Mouse (Mus musculus) left cerebral cortex, postnatal 25 days (tissue): ENCODE results near the gene Setd7. TPM values are rescaled to one million over a fixed set of nuclear protein-coding genes. Genes with fewer than 3 reads are reported as not detected.
"Not testable (repeated sequence)": the region's sequence is repeated elsewhere in the genome, so short reads cannot be mapped to it uniquely, and the experiment has no call there.

Experiments
- DNase-seq, 2 experiments: peaks; one replicate each; pipeline ENCODE4 v3.0.0; 2022; ENCODE audit warnings: low spot score in 2 of 2, mixed read lengths in 1 of 2
- intact Hi-C: fragments of 180-260 bp; cut with DNase I; formaldehyde crosslinking; loops from one replicate; pipeline ENCODE4 v1.15.1; 2025
- total RNA-seq, 2 experiments: library from RNA; stranded (reverse); gene quantifications; 2 replicates each; pipeline ENCODE4 v1.2.3; 2021

The Setd7 gene
- total RNA-seq: 100 to 1,000 TPM; 135 to 139 TPM

GRCm38 (mm10) chr3:51560511-51561108, at the start of gene Setd7:
Gene Setd7, minus strand, starts transcription at chr3:51560879.
- peak; percentile 79 to 82 for DNase-seq
- intact Hi-C loops: loop anchor here (2.0 to 5.0 kb wide), 3 partner anchors 48 to 542 kb away; no protein-coding TSS in a partner anchor

GRCm38 (mm10) chr3:51604489-51604888, 43.8 kb upstream of the Setd7 start:
- no peak for DNase-seq

GRCm38 (mm10) chr3:51603705-51604291, 43.1 kb upstream of the Setd7 start:
- peak; percentile 82 to 83 for DNase-seq
- intact Hi-C loops: no loop called here

More at GRCm38 (mm10) chr3:51604489-51604888, 43.8 kb upstream of the Setd7 start:
- intact Hi-C loops: no loop called here

- intact Hi-C loops: no loop called here
- DNase-seq: no peak
These were observed 40.8 kb upstream of the Setd7 start for GRCm38 (mm10) chr3:51601461-51601860.

GRCm38 (mm10) chr3:51600728-51601127, 40.0 kb upstream of the Setd7 start:
- no peak for DNase-seq
- intact Hi-C loops: no loop called here

- intact Hi-C loops: no loop called here
- DNase-seq: no peak
These were observed 38.5 kb upstream of the Setd7 start for GRCm38 (mm10) chr3:51599057-51599630.

- no peak for DNase-seq
- intact Hi-C loops: no loop called here
These were observed 35.9 kb upstream of the Setd7 start for GRCm38 (mm10) chr3:51596538-51596937.

GRCm38 (mm10) chr3:51593506-51593905, 32.8 kb upstream of the Setd7 start:
- intact Hi-C loops: no loop called here
- DNase-seq: no peak

GRCm38 (mm10) chr3:51591591-51591990, 30.9 kb upstream of the Setd7 start:
- intact Hi-C loops: no loop called here

GRCm38 (mm10) chr3:51590207-51590892, 29.7 kb upstream of the Setd7 start:
- intact Hi-C loops: no loop called here

More at GRCm38 (mm10) chr3:51591591-51591990, 30.9 kb upstream of the Setd7 start:
- no peak for DNase-seq

GRCm38 (mm10) chr3:51587697-51588262, 27.1 kb upstream of the Setd7 start:
- DNase-seq: no peak
- intact Hi-C loops: no loop called here

More at GRCm38 (mm10) chr3:51590207-51590892, 29.7 kb upstream of the Setd7 start:
- DNase-seq: no peak

- intact Hi-C loops: loop anchor here (1.0 to 5.0 kb wide), 2 partner anchors 65 to 659 kb away; no protein-coding TSS in a partner anchor
- peak; percentile 81 to 85 for DNase-seq
These were observed 23.1 kb upstream of the Setd7 start for GRCm38 (mm10) chr3:51583574-51584391.

GRCm38 (mm10) chr3:51579243-51579642, 18.6 kb upstream of the Setd7 start:
- DNase-seq, intact Hi-C loops: not testable (repeated sequence)

GRCm38 (mm10) chr3:51577816-51578749, 17.4 kb upstream of the Setd7 start:
- intact Hi-C loops: no loop called here
- no peak for DNase-seq

GRCm38 (mm10) chr3:51577359-51577758, 16.7 kb upstream of the Setd7 start:
- intact Hi-C loops: no loop called here

GRCm38 (mm10) chr3:51573915-51574314, 13.2 kb upstream of the Setd7 start:
- no peak for DNase-seq
- intact Hi-C loops: no loop called here

More at GRCm38 (mm10) chr3:51577359-51577758, 16.7 kb upstream of the Setd7 start:
- no peak for DNase-seq

- intact Hi-C loops: no loop called here
These were observed 9.5 kb upstream of the Setd7 start for GRCm38 (mm10) chr3:51570200-51570599.

GRCm38 (mm10) chr3:51561993-51562385, 1.3 kb upstream of the Setd7 start:
- DNase-seq: no peak
- intact Hi-C loops: loop anchor here (2.0 to 5.0 kb wide), 3 partner anchors 50 to 541 kb away; no protein-coding TSS in a partner anchor

More at GRCm38 (mm10) chr3:51570200-51570599, 9.5 kb upstream of the Setd7 start:
- no peak for DNase-seq
